Mouse (Mus musculus) stomach, postnatal 0 days (tissue): ENCODE results near the gene Ctsl. TPM values are rescaled to one million over a fixed set of nuclear protein-coding genes. Genes with fewer than 3 reads are reported as not detected.

Experiments
- ATAC-seq: fragments of 200-750 bp; cut with Nextera tagmentation; 2 replicates; pipeline ENCODE4 v1.8.0; 2017; ENCODE audit not compliant: low FRiP score, low TSS enrichment
- DNase-seq: peaks from one replicate; pipeline ENCODE4 v3.0.0-alpha.2; 2016; ENCODE audit warnings: low spot score
- H3K27ac ChIP-seq: fragments of 300-500 bp; sonication (generic); replicated peaks from 2 replicates; pipeline ENCODE4 v1.5.1; 2014; ENCODE audit warnings: mild to moderate bottlenecking, control low read depth
- H3K27me3 ChIP-seq: fragments of 300-500 bp; sonication (generic); 2 replicates; pipeline ENCODE4 v1.6.1; 2014; ENCODE audit warnings: low read length; ENCODE audit not compliant: control insufficient read depth, insufficient read depth
- H3K36me3 ChIP-seq: fragments of 300-500 bp; sonication (generic); 2 replicates; pipeline ENCODE4 v1.6.1; 2014; ENCODE audit warnings: low read length, mixed read lengths; ENCODE audit not compliant: control insufficient read depth, insufficient read depth
- H3K4me1 ChIP-seq: fragments of 300-500 bp; sonication (generic); replicated peaks from 2 replicates; pipeline ENCODE4 v1.6.1; 2014; ENCODE audit warnings: antibody characterized with exemption; ENCODE audit not compliant: control insufficient read depth, insufficient read depth
- H3K4me2 ChIP-seq: fragments of 300-500 bp; sonication (generic); replicated peaks from 2 replicates; pipeline ENCODE4 v1.6.1; 2014; ENCODE audit warnings: low read depth, mild to moderate bottlenecking, control low read depth, moderate library complexity
- H3K4me3 ChIP-seq: fragments of 300-500 bp; sonication (generic); 2 replicates; pipeline ENCODE4 v1.5.1; 2014; ENCODE audit warnings: low read depth, low read length, control low read depth
- H3K9ac ChIP-seq: fragments of 300-500 bp; sonication (generic); 2 replicates; pipeline ENCODE4 v1.6.1; 2014; ENCODE audit warnings: mild to moderate bottlenecking, low read length, control low read depth, mixed read lengths
- H3K9me3 ChIP-seq: fragments of 300-500 bp; sonication (generic); 2 replicates; pipeline ENCODE4 v1.6.1; 2016; ENCODE audit warnings: low read length; ENCODE audit not compliant: control insufficient read depth
- CTCF ChIP-seq: IDR thresholded peaks from 2 replicates; pipeline ENCODE4 v1.5.1; 2016; ENCODE audit warnings: antibody characterized with exemption, low read depth, mild to moderate bottlenecking, moderate library complexity
- EP300 ChIP-seq: optimal IDR thresholded peaks from 2 replicates; pipeline ENCODE3; 2016; ENCODE audit warnings: antibody characterized with exemption
- WGBS: fragments of 180-500 bp; shearing (Covaris S2); extraction: QIAGEN DNeasy Blood & Tissue Kit; methylation state at CpG from one replicate; pipeline ENCODE4 v1.1.7; 2014; 5-methylcytosine and 5-hydroxymethylcytosine counted together
- polyA plus RNA-seq: library from polyadenylated mRNA; unstranded; fragments of >200 nt; fragmentation: Nextera tagmentation; extraction: Ambion mirVana; gene quantifications from 2 replicates; pipeline ENCODE4 v1.2.1, GENCODE M21; 2015

Ctsl gene
- polyA plus RNA-seq, 1 experiment from 2014 or later, result 183 TPM

DNA sequence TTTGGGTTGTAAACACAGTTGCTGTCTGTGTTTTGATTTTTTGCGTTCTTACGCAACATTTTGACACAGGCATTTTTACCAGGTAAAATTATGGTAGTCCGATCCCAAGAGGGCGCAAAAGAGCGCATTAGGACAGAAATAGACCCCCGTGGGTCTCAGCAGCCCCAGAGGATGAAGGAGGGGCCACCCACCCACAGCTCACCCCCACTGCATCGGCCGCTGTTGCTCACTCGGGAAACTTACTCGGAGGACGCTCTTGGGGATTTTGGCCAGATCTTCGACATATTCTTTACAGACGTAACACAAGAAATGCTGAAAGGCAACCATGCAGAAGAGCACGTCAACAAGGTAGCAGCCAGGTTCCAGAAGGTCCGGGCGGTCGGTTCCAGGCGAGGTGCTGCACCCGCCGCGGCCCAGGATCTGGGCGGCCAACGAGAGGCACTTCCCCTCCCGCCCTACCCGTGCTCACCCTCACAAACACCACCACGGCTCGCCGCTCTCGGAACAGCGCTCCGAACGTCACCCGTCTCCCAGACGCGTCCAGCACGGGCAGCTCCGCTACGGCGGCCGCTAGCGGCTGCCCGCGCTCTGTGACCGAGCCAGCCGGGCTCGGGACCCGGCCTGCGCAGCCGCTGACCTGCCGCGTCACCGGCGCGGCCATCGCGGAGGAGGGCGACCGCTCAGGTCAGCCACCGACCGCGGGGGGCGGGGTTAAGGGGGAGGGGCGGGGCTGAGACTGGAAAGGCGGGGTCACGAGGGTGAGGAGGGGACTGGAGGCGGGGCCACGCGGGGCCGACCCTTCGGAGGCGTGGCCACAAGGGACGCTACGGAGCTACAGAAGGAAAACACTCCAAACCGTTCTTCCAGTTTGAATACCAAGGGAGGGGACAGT lies 58.4 kb downstream of the Ctsl start, which contains the start of gene Aaed1:
Gene Aaed1, minus strand, starts transcription at position 687 of the 892 bp plus-strand sequence.
- DNase-seq (peak; percentile 99), ATAC-seq (peak; percentile 91)
- Histone ChIP-seq H3K4me2 (peak within 1 kb of the TSS; percentile 74), H3K9me3 (no peaks in the 10 kb centered on the region), H3K4me1 (peaks cover 2% of the 10 kb centered on the region; the same call in 1 of the 2 replicates), H3K27me3 (no peaks in the 10 kb centered on the region), H3K9ac (peak within 1 kb of the TSS; percentile 84), H3K36me3 (no peaks in the 10 kb centered on the region), H3K27ac (peak within 1 kb of the TSS; percentile 98), H3K4me3 (peak within 1 kb of the TSS; percentile 83)
- TF ChIP-seq EP300, result no peak
- peak; percentile 61 for TF ChIP-seq CTCF
- under 1% methylated on average over 70 of the region's 74 CpGs for WGBS

DNA sequence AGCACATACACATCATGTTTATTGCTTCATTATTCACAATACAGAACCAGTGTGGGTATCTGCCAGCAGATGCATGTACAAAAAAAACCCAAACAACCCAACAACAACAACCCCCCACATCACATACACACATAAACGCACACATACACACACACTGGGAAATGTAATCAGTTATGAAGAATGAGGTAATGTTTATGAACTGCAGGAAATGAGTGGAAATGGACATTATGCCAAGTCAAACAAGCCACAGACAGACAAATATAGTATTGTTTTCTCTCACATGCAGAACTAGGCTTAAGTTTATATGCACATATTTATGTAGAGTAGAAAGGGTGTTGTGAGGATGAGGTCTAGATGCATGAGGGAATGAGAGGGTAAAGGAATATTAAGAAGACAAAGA lies 59.4 kb downstream of the Ctsl start:
- Histone ChIP-seq H3K36me3 (no peaks in the 10 kb centered on the region), H3K9me3 (no peaks in the 10 kb centered on the region), H3K27ac (peak overlapping the region; percentile 98), H3K4me3 (peak overlapping the region; percentile 83), H3K4me2 (peak overlapping the region; percentile 74), H3K9ac (no peak overlapping the region), H3K27me3 (no peaks in the 10 kb centered on the region), H3K4me1 (peaks cover 2% of the 10 kb centered on the region; the same call in 1 of the 2 replicates)
- no peak for DNase-seq
- 20% methylated on average over 1 of the region's 1 CpGs for WGBS
- no peak for TF ChIP-seq EP300
- TF ChIP-seq CTCF, result no peak
- ATAC-seq, result peak; percentile 30; the same call in 1 of the 2 replicates

DNA sequence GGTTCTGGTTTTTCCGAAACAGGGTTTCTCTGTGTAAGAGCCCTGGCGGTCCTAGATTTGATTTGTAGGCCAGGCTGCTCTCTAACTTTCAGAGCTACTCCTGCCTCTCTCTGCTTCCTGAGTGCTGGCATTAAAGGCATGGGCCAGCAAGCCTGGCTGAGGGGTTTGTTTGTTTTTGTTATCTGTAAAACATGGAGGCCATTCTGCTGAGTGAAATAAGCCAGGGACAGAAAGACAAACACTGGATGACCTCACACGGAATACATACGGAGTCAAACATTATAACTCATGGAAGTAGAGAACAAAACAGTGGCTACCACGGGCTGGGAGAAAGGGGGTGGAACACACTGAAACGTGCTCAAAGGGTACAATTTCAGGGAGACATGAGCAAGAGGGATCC lies 60.1 kb downstream of the Ctsl start:
- Histone ChIP-seq H3K27ac (peak overlapping the region; percentile 36), H3K9me3 (no peaks in the 10 kb centered on the region), H3K36me3 (no peaks in the 10 kb centered on the region), H3K4me2 (peak overlapping the region; percentile 74), H3K27me3 (no peaks in the 10 kb centered on the region), H3K4me1 (peaks cover 2% of the 10 kb centered on the region; the same call in 1 of the 2 replicates), H3K4me3 (no peak overlapping the region; the same call in 1 of the 2 replicates), H3K9ac (0 out of 2 replicates have a peak overlapping the region, but pooled peaks have one; percentile 18)
- peak; percentile 50 for DNase-seq
- TF ChIP-seq EP300 (no peak), CTCF (no peak)
- ATAC-seq, result peak; percentile 58
- WGBS, result 32% methylated on average over 6 of the region's 6 CpGs

GRCm38 (mm10) chr13:64309842-64310241 lies 60.8 kb downstream of the Ctsl start:
- no peak overlapping the region for H3K9ac ChIP-seq
- peaks cover 4% of the 10 kb centered on the region; the same call in 1 of the 2 replicates for H3K36me3 ChIP-seq
- no peak overlapping the region for H3K4me3 ChIP-seq
- ATAC-seq (no peak), DNase-seq (no peak)
- peaks cover 2% of the 10 kb centered on the region; the same call in 1 of the 2 replicates for H3K4me1 ChIP-seq
- TF ChIP-seq CTCF (no peak), EP300 (no peak)
- no peaks in the 10 kb centered on the region for H3K27me3 ChIP-seq
- no peak overlapping the region for H3K27ac ChIP-seq
- 51% methylated on average over 11 of the region's 11 CpGs for WGBS
- H3K4me2 ChIP-seq, result 0 out of 2 replicates have a peak overlapping the region, but pooled peaks have one; percentile 74
- no peaks in the 10 kb centered on the region for H3K9me3 ChIP-seq

Other genes starting within 250 kb of the Ctsl start
- gene Slc35d2, start 241.5 kb downstream of the Ctsl start, polyA plus RNA-seq, result 7.9 and 9.5 TPM in 2 replicates
- 10.9 and 12.3 TPM in 2 replicates for gene Zfp367, start 217.7 kb downstream of the Ctsl start, polyA plus RNA-seq
- gene Habp4, start 209.1 kb downstream of the Ctsl start, polyA plus RNA-seq, result 11.9 and 13.2 TPM in 2 replicates
- 11.8 and 12.1 TPM in 2 replicates for gene Cdc14b, start 95.6 kb downstream of the Ctsl start, polyA plus RNA-seq
- 47.2 and 47.9 TPM in 2 replicates for gene Aaed1, start 58.2 kb downstream of the Ctsl start, polyA plus RNA-seq
- 4.5 and 5.3 TPM in 2 replicates for gene Cdk20, start 61.4 kb upstream of the Ctsl start, polyA plus RNA-seq
- not detected in 2 replicates for gene Fam240b, start 126.9 kb upstream of the Ctsl start, polyA plus RNA-seq